Mouse (Mus musculus): ENCODE results near the gene Fam69b.
A peak's percentile ranks its signal among the peaks of the same experiment; 100 is the strongest.

Fam69b gene

DNA sequence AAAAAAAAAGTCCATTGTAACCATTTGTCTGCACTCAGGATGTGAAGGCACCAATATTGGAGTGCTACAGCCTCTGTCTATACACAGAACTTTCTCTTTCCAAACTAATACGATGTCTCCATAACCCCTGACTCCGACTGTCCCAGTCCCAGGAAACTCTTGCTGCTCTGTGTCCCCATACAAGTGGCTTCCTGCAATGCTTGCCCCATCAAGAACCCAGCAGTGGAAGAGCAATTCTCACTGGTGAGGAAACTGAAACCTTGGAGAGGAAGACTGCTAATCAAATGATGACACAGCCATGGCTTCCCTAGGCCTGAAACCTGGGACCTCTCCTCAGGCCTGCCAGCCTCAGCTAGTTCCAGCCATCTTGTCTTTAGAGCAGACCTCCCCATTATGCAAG is 30.4 kb upstream of the Fam69b start:
- no peak for DNase-seq (ENCODE audit: inconsistent age in 2 of 2, low spot score in 1 of 2)

DNA sequence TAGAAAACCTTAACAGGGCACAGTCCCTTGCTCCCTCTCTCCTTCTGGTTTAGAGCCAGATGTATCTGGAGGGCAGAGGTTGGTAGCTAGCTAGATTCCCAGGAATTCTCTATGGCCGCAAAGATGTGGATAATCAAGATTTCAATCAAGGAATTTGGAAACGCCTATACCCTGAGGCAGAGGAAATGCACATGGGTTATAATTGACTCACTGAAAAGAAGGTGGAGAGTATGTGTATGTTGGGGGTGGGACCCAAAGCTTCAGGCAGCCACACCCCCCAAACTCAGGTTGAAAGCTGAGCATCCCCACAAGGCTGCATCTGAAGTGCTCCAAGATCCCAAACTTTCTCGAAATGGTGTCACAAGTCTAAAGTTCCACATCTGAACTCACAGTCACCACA is 29.8 kb upstream of the Fam69b start:
- no peak for DNase-seq (ENCODE audit: inconsistent age in 2 of 2, low spot score in 1 of 2)

DNA sequence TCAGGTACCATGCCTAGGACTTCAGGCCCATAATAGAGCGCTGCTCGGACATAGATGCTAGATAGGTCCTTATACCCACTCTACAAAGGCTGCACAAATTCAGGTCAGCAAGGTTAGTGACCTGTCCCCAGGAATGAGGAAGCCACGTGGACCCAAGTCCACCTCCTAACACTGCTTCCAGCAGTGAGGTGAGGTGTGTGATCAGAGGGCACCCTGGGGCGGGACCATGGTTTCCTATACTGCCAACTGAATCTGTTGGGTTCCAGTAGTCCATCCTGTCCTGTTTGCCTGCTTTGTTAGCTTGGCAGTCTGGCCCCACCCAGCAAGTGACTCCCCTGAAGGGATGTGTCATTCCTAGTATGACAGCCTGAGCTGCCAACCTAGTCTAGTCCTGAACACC is 28.3 kb upstream of the Fam69b start:
- peak in 1 of 2 experiments; percentile 37 for DNase-seq (ENCODE audit: inconsistent age in 2 of 2, low spot score in 1 of 2)

DNA sequence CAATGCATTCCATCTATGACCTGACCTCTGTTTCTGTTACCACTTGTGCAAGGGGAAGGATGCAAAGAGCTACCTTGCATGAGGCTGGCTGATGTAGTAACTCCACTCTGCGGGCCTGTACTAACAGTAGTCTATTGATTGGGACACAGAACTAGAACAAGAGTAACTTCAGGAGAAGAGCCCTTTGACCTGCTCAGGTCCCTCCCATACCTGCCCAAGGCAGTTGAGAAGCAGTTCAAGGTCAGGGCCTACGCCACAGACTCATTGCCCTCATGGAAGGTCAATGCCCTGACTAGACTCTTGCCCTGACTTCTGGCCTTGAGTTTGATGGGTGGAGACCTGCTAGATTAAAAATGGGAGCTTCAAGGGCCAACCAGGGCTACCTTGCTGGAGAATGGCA is 27.6 kb upstream of the Fam69b start:
- DNase-seq (ENCODE audit: inconsistent age in 2 of 2, low spot score in 1 of 2): peak in 1 of 2 experiments; percentile 74

GRCm38 (mm10) chr2:26601595-26601994 is 26.7 kb upstream of the Fam69b start:
- peak in 1 of 2 experiments; percentile 72 for DNase-seq (ENCODE audit: inconsistent age in 2 of 2, low spot score in 1 of 2)

- no peak for DNase-seq (ENCODE audit: inconsistent age in 2 of 2, low spot score in 1 of 2)
Observed at GRCm38 (mm10) chr2:26602631-26603030, 25.6 kb upstream of the Fam69b start.

GRCm38 (mm10) chr2:26603159-26603558 is 25.1 kb upstream of the Fam69b start:
- DNase-seq (ENCODE audit: inconsistent age in 2 of 2, low spot score in 1 of 2): peak; percentile 67 to 93

DNA sequence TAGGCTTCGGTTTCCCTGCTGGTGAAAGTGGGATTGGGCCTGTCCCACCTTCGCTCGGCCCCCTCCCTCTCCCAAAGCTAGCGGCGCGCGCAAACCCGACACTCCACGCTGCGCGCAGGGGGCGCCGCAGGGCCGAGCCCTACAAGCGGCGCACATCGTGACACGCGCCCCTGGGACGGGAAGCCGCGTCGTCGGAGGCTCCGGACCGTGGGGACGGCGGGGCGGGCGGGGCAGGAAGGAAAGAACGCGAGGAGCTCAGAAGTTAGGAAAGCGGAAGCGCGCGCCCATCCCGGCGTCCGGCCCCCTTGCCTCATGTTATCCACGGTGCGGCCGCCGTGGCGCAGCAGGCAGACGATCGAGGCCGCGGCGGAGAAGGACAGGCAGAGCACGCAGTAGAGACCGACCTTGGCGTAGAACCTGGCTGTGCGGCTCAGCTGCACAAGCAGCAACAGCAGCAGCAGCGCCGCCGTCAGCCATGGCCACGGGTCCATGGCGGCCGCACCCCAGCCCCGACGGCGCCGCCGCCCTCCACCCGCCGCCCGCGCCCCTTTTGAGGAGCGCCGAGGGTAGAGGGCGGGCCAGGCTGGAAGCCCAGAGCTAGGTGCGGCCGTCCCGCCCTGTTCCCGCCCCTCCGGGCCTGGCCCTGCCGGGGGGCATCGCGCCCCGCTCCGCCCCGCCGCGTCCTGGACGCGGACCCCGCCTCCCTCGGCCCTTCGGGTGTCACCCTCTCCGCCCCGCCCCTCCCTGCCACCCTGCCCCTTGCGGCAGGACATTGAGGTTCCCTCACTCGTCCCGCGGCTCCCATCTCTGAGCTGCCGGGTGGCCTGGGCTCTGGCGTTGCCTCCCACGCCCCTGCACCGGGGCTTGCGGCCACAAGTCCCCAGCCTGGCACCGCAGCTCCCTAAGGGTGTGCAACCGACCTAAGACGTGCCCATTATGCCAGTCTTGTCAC is 24.3 kb upstream of the Fam69b start, which contains the start of gene Agpat2:
Agpat2 (minus strand) TSS at position 698 of the 952 bp plus-strand sequence.
- peak; percentile 93 to 96 for DNase-seq (ENCODE audit: inconsistent age in 2 of 2, low spot score in 1 of 2)

DNA sequence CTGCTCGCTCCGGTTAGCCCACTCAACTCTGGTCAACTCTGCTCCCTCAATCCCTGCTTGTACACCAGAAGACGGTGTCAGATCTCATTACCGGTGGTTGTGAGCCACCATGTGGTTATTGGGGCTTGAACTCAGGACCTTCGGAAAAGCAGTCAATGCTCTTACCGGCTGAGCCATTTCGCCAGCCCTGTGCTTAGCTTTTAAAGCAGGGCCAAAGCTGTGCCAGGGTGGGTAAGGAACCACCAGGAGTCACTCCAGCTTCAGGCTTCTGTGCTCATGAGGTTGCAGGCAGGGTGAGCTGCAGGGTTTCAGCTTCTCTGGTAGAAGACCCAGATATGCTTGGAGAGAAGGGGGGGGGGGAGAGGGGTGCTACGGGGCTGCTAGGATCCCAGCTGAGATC is 22.9 kb upstream of the Fam69b start:
- DNase-seq (ENCODE audit: inconsistent age in 2 of 2, low spot score in 1 of 2): peak in 1 of 2 experiments; percentile 36

DNA sequence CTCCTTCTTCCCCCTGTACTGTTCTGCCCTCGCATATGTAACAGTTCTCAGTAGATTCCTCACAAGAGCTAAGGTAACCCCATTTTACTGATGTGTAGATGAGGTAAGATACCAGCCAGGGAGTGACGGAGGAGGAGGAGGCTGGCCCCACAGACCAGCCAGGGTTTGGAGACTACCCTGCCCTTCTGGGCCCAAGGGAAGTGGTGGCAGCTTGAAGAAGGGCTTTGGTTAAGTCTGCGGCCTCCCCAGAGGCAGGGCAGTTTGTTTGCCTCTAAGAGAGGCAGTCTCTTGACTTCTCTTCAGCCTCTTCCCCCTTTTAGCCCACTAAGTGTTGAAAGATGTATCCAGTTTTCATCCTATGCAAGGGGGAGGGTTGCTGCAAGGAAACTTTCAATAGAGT is 21.7 kb upstream of the Fam69b start:
- DNase-seq (ENCODE audit: inconsistent age in 2 of 2, low spot score in 1 of 2): peak in 1 of 2 experiments; percentile 24

GRCm38 (mm10) chr2:26607056-26607910 is 21.0 kb upstream of the Fam69b start:
- DNase-seq (ENCODE audit: inconsistent age in 2 of 2, low spot score in 1 of 2): peak in 1 of 2 experiments; percentile 32

DNA sequence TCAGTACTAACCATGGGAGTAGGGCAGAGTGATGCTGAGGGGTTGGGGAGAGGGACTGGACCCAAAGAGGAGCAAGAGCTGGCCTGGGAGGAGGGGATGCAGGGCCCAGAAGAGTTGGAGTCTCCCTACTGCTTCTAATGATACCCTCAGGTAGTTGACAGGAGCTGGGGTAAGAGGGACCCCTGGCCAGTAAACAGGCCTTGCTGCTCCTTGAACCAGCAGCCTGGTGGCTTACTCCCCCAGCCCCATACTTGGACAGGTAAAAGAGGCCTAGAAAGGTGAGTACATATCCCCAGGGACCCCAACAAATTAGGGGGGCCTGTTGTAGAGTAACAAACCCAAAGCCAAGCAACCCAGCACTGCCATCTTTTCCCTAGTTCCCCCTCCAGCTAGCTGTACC is 19.5 kb upstream of the Fam69b start:
- no peak for DNase-seq (ENCODE audit: inconsistent age in 2 of 2, low spot score in 1 of 2)

DNA sequence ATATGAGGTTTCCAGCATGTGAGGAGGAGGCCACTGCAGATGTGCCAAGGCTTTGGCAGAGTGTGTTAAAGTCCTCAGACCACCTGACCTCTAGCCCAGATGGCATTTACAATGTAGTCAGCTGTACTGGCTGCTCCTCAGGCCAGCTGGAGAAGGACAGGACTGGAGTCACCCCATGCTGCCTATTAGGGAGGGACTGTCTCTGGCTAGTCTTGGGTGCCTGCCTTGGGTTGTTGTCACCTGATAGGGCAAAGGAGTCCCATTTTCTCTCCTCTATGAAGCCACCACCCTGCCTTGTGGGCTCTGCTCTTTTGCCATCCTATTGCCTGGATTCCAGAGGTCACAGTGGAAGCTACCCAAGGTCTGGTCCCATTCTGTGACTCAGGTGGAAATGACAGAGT is 19.0 kb upstream of the Fam69b start:
- peak in 1 of 2 experiments; percentile 62 for DNase-seq (ENCODE audit: inconsistent age in 2 of 2, low spot score in 1 of 2)

DNA sequence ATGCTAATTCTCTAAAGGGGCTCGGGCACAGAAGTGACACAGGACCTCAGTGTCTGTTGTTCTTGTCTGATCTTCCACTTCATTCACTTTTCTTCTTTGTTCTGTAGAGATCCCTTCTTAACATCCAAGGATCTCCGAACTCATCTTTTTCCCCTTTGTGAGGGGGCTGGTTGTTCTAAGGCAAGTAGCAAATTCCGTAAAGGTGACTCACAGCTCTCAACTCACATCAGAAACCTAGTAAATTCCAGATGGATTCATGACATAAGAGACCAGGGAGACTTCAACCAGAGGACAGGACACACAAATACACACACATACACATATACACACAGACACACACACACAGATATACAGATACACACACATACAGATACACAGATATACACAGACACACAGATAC is 17.7 kb upstream of the Fam69b start:
- no peak for DNase-seq (ENCODE audit: inconsistent age in 2 of 2, low spot score in 1 of 2)

GRCm38 (mm10) chr2:26611054-26611453 is 17.2 kb upstream of the Fam69b start:
- no peak for DNase-seq (ENCODE audit: inconsistent age in 2 of 2, low spot score in 1 of 2)

GRCm38 (mm10) chr2:26611896-26612295 is 16.4 kb upstream of the Fam69b start:
- no peak for DNase-seq (ENCODE audit: inconsistent age in 2 of 2, low spot score in 1 of 2)

GRCm38 (mm10) chr2:26614903-26615302 is 13.4 kb upstream of the Fam69b start:
- DNase-seq (ENCODE audit: inconsistent age in 2 of 2, low spot score in 1 of 2): peak in 1 of 2 experiments; percentile 68

GRCm38 (mm10) chr2:26615459-26616124 is 12.7 kb upstream of the Fam69b start:
- no peak for DNase-seq (ENCODE audit: inconsistent age in 2 of 2, low spot score in 1 of 2)

GRCm38 (mm10) chr2:26617331-26617730 is 10.9 kb upstream of the Fam69b start:
- DNase-seq (ENCODE audit: inconsistent age in 2 of 2, low spot score in 1 of 2): no peak

DNA sequence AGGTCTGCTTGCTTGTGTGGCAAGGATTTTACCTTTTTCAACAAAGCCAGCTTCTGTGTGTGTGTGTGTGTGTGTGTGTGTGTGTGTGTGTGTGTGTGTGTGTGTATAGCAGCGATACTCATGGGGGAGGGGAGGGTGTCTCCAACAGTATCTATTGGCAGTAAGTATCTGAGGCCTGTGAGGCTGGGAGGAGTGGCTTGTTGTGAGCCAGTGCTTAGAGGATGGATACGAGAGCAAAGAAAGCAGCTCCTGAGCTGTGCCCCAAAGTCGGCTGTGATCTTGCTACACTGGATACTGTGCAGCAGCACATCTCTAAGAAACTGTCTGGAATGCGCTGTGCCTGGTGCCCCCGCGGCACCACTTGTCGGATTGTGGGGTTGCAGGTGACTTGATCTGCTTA is 10.3 kb upstream of the Fam69b start:
- no peak for DNase-seq (ENCODE audit: inconsistent age in 2 of 2, low spot score in 1 of 2)

GRCm38 (mm10) chr2:26621246-26621645 is 7.0 kb upstream of the Fam69b start:
- DNase-seq (ENCODE audit: inconsistent age in 2 of 2, low spot score in 1 of 2): no peak

Measured in adrenal gland, adult (tissue).